Mouse (Mus musculus) spleen, adult 12 weeks (tissue): Measurements from ENCODE around the gene Mtmr3.
"Not testable (repeated sequence)": the region's sequence is repeated elsewhere in the genome, so short reads cannot be mapped to it uniquely, and the experiment has no call there.

Experiments
- DNase-seq: peaks from one replicate; pipeline ENCODE4 v3.0.0; 2022; ENCODE audit warnings: low spot score

Gene Mtmr3

DNA sequence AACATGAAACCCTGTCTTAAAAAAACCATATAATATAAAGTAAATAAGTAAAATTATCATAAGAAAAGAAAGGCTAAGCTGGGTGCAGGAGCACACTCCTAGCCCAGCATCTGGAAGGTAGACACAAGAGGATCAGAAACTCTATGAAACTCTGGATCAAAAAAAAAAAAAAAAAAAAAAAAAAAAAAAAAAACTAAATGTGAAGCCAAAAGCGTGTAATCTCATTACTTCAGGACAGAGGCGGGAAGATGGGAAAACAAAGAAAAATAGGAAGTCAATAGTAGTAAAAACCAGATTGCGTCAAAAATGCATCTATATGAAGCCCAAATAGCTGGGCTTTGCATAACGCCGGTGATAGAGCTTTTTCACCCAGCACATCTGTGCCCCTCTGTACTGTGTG lies 7.2 kb upstream of the Mtmr3 start:
- no peak for DNase-seq

DNA sequence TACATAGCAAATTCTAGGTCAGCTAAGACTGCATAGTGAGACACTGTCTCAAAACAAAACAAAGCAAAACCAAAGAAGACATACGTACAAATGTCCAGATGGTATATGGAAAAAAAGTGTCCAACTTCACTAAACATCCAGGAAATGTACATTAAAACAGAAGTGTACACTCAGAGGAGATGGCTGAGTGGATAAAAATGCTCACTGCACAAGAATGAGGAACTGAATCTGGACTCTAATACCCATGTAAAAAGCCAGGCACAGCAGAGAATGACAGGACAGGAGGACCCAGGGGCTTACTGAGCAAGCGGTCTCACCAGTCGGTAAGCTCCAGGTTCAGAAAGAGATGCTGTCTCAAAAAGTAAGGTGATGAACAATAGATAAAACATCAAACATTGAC lies 5.3 kb upstream of the Mtmr3 start:
- DNase-seq: no peak

DNA sequence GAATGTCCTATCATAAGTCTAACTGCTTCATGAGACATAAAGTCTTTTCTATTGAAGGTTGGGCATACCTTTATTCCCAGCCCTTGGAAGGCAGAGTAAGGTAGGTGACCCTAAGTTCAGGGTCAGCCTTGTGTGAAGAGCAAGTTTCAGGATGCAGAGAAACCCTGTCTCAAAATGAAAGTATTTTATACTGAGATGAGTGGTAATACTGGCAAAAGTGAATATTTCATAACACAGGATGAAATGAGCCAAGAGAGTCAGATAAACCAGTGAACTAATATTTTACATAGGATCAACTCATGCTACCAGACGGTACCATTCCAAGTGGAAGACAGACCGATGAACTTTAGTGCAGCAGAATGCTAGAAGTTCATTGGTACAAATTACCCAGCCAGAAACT lies 3.7 kb upstream of the Mtmr3 start:
- no peak for DNase-seq

DNA sequence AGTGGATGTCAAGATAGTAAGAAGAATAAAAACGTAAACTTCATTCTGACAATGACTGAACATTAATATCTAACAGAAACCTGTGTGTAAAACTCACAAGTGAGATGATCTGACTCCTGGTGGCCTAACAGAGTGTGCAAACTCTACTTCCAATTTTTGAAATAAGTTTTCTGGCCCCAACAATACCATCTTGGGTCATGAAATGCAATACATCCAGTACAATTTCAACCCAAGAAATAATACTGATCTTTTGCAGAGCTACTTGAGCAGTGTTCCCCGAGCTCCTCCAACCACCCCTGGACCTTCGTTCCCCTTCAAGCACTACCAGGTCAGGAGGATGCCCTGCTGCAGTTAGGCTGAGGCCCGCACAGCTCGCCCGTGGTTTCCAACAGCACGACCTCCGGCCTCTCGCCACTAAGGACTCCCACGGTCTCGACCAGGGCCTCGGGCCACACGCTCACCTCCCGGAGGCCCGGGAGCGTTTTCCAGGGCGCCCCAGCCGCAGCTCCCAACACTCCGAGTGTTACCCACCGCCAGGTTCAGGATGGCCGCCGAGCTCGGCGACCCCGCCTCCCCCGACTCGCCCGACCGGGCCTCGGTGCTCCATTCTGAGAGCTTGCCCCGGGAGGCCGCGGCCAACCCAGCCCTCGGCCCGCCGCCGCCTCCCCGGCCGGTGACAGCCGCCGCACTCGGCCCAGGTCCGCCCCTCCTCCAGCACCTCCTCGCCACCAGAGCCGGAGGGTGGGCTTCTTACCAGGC lies 635 bp downstream of the Mtmr3 start:
- peak; percentile 56 for DNase-seq

DNA sequence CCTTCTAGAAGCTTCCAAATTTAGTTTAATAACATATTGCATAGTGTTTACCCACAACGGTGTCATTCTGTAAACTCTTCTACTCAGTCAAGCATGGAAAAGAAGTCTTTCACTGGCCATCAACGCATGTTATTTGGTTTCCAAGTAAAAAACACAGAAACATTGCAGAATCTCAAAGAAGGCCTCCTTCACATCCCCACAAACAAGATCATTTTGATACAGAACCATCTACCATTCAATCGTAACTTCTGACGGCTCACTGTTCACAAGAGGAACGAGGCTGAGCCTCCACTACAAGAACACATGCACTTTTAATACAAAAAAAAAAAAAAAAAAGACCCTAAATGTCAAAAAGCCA lies 1.2 kb downstream of the Mtmr3 start:
- no peak for DNase-seq

DNA sequence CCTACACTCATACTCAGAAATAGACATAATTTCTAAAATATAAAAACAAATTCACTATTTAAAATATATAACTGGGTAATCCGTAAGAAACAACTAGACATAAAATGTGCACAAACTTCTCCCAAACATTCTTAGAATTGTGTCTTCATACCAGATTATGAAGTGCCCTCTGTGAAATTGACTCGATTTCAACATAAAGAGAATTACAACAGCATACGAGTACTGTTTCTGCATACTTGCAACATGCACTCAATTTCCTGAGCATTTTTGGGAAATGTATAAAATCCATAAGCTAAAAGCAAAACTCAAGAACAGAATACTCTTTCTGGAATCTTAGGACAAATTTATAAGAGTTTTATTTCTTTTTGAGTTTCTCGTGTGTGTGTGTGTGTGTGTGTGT lies 2.9 kb downstream of the Mtmr3 start:
- no peak for DNase-seq

DNA sequence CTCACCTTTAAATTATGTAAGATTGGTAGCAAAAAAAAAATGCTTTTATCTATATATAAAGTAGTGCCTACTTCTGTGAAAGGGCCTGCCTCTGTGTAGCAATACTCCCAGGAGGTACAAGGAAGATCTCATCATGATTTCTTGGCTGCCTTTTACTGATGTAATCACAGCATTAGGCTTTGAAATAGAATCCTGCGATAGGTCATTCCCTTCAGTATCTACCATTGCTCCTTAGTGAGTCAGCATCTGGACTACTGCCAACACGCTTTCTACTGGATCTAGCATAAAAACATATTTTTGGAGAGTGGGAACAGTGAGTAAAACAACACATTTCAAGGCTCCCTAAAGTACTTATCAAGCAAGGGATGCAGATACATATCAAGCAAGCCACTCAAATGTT lies 16.0 kb downstream of the Mtmr3 start:
- no peak for DNase-seq

DNA sequence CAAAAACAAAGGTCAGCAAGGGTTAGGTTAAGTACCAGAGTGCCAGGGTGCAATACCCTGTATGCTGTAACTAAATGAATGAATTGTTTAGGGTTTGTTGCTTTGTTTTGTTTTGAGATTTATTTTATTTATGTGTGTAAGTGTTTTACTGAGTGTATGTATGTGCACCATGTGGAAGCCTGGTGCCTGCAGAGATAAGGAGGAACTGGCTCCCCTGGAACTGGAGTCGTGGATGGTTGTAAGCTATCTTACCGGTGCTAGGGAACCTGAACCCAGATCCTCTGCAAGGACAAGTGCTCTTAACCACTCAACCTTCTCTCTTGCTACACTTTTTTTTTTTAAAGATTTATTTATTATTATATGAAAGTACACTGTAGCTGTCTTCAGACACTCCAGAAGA lies 17.6 kb downstream of the Mtmr3 start:
- DNase-seq: no peak

DNA sequence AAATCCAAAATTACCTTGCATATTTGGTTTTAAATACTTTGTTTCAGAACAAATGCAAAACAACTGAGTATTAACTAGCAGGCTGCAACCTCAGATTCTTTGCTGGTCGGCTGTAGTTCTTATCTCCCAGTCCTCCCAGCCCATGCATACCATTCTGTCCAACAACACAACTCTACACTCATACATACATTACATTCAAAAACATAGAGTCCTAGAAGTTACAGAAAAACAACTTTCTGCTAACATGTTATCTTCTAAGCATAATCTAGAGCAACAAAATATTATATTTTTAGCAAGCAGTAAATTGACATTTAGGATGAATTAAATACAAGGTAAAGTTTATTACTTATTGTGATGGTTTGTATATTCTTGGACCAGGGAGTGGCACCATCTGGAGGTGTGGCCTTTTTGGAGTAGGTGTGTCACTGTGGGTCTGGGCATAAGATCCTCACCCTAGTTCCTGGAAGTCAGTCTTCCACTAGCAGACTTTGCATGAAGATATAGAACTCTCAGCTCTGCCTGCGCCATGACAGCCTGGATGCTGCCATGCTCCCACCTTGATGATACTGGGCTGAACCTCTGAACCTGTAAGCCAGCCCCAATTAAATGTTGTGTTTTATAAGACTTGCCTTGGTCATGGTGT lies 18.5 kb downstream of the Mtmr3 start:
- peak; percentile 27 for DNase-seq

DNA sequence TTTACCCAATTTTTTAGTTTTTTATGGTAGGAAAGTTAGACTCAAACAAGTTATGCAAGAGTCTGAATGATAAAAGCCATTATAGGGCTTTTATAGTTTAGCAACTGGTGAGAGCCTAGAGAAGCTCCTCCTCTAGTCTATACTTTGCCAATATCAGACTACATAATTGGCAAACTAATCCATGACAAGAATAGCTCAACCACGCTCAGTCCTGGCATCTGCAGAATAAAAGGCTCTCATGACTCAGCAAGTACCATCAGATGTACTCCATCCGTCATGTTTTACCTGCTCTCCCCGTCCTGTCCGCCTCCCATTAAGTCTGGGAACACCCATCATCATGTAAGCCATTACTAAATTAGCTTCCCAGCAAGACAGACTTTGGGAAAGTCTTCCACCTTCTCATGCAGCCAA lies 23.2 kb downstream of the Mtmr3 start:
- DNase-seq: no peak

DNA sequence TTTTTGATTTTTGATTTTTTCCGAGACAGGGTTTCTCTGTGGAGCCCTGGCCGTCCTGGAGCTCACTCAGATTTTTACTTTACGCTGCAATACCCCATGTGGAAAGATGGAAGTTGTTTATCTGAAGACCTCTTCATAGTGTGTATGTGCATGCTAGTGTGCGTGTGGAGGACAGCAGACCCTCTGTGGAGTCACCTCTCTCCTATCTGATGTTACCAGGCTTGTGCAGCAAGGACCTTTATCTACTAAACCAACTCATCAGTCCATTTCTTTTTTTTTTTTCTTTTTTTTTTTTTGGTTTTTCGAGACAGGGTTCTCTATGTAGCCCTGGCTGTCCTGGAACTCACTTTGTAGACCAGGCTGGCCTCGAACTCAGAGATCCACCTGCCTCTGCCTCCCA lies 28.3 kb downstream of the Mtmr3 start:
- no peak for DNase-seq

DNA sequence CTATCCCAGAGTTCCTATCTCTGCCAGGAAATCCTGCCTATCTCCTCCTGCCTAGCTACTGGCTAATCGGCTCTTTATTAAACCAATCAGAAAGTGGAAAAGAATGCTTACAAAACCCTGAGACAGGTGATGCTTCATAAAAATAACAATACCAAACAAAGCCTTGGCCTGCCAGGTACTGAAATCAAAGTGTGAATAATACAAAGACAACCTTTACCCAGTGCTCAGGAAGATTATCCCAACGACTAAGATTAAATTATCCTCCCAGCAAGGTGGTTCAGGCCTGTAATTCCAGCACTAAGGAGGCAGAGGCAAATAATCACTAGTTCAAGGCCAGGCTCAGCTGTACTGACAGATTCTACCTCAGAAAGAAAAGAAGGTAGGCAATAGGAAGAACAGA lies 29.1 kb downstream of the Mtmr3 start:
- DNase-seq: no peak

DNA sequence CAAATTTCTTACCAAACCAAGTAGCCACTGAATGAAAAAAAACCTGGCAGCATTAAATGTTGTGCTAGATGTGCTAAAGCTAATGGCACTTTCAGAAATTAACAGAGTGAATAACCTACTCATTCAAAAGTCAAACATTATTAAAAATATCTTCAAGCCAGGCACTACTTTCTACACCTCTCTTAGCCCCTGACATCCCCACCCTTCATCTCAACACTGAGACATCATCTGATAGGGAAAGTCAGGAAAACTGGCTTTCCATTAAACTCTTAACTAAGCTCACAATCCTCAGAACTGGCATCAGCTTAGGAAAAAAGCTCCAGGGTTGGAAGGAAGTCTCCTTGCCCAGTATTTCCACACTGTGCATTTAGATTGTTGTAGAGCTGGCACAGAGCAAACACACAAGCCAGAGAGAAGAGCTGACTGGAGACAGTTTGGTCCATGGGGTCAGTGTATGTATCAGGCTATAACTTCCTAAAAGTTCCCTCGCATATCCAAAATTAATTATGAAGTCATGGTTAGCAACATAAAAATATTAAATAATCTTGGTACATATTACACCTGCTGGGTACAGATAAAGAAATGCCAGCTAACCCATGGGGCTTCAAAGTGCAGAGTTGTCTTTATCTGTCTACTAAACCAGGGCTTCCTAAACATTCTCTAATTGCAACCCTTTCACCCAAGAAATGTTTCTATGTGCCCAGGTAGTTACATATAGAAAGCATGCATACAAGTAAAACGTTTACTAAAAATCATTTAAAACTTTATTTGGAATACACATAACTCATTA lies 41.2 kb downstream of the Mtmr3 start:
- DNase-seq: peak; percentile 35

DNA sequence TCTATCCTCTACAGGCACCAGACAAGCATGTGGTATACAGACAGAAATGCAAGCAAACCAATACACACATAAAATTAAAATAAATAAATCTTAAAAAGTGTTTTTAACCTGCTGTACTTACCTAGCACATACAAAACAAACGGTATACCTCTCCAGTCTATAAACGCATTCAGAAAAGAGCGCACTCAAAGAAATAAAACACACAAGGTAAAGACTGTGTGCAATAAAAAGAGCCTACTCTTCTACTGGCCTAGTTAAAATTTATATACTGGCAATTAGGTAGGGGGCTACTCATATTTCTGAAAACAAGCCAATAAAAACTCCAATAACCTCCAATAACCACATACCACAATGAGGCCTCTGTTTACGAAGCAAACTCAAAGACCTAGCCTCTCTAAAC lies 47.1 kb downstream of the Mtmr3 start:
- DNase-seq: no peak

DNA sequence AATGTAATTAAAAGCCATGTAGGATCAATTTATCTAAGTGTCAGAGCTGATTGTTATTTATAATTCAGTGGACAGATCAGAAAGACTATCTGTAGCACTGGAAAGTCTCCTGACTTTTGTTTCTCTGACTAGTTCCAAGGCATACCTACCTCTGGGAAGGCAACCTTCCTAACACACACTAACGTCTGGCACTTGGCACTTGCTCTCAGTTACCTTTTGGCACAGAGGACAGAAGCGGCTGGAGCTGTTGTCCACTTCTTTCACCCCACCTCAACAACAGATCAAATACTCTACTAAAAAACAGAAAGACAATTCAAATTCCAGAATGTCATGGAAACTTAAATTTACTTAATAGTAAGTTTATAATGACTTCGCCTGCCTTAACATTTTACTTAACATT lies 48.7 kb downstream of the Mtmr3 start:
- DNase-seq: no peak

DNA sequence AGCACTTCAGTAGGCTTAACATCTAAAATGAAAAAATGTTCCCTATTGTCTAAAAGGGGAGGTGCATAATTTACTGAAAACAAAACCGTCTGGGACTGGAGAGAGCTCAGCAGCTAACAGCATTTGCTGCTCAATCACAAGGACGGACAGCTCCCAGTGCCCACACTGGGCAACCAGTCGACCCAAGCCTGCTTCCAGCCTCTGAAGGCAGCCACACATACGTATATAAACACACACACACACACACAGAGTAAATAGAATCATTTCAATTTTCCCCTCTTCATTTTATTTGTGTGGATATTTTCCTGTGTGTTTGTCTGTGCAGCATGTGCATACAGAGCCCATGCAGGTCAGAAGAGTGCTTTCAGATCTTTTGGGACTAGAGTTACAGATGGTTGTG lies 49.3 kb downstream of the Mtmr3 start:
- DNase-seq: no peak

DNA sequence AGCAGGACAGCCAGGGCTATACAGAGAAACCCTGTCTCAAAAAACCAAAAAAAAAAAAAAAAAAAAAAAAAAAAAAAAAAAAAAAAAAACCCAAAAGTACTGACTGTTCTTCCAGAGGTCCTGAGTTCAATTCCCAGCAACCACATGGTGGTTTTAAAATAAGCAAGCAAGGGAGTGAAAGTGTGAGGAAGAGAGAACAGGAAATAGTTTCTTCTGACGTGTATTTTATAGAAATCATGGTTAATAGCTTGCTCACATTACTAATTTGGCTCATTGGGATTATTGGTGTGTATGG lies 50.1 kb downstream of the Mtmr3 start:
- DNase-seq: not testable (repeated sequence)

DNA sequence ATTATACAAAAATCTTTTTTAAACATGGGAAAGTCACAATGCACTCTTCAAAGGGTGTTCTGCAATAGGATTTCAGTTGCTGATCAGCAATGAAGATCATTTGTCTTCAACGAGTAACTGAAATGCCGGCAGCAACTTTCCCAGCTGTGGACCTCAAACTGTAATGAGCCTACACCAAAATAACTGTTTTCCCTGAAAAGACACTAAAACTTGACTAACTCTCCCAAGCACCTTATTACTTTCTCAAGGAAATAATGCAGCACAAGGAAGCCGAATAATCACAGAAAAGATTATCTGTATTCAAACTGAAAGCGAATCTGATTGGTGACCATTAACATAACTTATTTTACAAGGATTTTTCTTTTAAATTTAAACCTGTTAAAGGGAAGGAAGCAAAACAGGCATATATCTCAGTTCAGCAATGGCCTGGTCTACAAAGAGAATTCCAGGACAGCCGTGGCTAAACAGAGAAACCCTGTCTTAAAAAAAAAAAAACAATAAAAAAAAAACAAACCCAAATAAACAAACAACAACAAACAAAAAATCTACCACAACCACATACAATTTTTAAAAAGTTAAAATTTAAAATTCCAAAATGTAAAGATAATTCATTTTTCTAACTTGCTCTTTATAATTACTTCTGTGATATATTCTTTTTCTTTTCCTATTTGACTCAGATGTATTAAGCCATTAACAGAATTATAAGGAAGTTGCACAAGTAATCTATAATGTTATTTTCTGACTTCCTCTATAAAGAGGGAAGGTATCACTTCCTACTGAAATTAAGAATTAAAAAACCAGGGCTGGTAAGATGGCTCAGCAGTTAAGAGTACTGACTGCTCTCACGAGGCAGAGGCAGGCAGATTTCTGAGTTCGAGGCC lies 50.7 kb downstream of the Mtmr3 start:
- no peak for DNase-seq

DNA sequence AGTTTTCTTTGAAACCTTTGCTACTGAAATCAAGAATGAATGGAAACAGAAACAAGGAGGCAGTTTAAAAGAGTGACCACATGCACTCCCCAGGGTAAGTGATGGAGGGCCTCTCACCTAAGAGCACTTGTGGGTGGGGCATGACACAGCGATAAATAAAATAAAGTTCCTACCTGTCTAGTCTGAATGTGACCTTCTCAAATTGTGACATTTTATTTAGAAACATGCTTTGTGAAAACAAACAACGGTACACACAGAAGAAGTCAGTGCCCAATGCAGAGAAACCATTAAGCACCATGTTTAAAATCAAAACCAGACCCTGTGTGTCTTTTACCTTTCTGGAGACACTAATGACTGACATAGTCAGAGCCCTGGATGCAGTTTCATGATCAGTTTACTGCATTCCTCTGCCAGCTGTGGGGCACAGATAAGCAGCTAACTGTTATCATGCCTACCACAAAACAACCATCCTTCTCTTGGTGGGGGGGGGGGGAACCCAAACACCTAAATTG lies 51.6 kb downstream of the Mtmr3 start:
- peak; percentile 65 for DNase-seq

DNA sequence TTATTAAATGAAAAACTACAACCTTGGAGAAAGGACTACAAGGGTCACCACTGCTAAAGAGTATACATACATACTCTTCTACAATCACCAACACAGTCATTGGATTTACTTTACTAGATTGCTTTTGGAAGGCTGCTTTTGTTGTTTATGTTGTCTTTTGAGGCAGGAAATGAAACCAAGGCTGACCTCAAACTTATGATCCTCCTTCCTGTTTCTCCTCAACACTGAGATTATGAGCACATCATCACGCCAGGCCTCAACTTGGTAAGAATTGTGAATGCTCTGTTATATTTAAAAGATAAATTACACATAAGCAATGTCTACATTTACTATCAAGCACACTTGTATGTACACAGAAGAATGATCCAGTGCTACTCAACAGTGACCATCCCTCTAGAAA lies 58.0 kb downstream of the Mtmr3 start:
- DNase-seq: no peak

DNA sequence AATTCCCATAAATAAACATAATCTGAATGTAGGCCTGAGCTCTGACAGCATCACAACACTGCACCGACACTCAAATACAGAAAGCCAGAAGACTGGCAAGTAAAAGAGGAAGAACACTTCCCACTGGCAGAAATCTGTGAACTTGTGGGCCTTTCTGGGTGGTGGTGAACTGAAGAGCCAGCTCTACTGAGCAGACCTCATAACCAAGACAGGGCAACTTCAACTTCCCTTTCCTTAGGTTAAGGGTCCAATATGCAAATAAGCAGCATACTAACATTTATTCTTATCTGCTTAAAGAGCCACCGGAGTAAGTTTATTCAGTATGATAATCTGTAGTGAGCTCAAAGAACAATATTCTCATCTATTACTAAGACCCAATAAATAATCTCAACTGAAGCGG lies 67.5 kb downstream of the Mtmr3 start:
- DNase-seq: no peak

DNA sequence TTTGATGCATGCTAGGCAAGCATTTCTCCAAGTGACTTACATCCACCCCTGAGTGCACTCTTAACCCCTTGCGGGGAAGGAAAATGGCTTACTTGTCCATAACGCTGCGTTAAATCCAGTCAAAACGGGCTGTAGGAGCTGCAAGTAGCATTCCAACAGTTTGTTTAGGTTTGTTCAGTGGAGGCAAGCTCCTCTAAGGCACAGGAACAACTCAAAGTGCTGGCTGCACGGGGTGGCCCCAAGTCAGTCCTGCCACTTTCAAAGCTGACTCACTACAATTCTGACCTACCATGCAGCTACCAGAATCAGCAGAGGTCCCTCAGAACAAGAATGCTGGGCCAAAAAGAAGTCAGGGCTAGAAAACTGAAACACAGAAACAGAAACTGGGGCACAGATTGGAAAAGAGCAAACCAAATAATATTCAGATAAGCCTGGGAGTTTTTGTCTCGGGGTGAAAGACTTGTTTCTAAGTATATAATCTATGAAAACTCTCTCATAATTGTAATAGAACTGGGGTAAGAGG lies 72.5 kb downstream of the Mtmr3 start:
- no peak for DNase-seq
